Mouse (Mus musculus) neural tube, embryonic 14.5 days (tissue): ENCODE measurements around the gene Snd1. TPM values are rescaled to one million over a fixed set of nuclear protein-coding genes. Genes with fewer than 3 reads are reported as not detected.

ENCODE experiments used
- ATAC-seq: fragments of 200-750 bp; cut with Nextera tagmentation; 2 replicates; pipeline ENCODE4 v1.8.0; 2017; ENCODE audit warnings: low read depth, mild to moderate bottlenecking, moderate TSS enrichment, moderate library complexity
- H3K27ac ChIP-seq: fragments of 300-500 bp; sonication (generic); 2 replicates; pipeline ENCODE4 v1.5.1; 2014; ENCODE audit warnings: low read depth, mild to moderate bottlenecking, control low read depth, low read length, moderate library complexity, mixed read lengths
- H3K27me3 ChIP-seq: fragments of 300-500 bp; sonication (generic); 2 replicates; pipeline ENCODE4 v1.6.1; 2014; ENCODE audit warnings: low read length; ENCODE audit not compliant: control insufficient read depth, insufficient read depth
- H3K36me3 ChIP-seq: fragments of 300-500 bp; sonication (generic); 2 replicates; pipeline ENCODE4 v1.6.1; 2014; ENCODE audit warnings: low read length, mixed read lengths; ENCODE audit not compliant: control insufficient read depth, insufficient read depth
- H3K4me1 ChIP-seq: fragments of 300-500 bp; sonication (generic); 2 replicates; pipeline ENCODE4 v1.6.1; 2014; ENCODE audit warnings: low read length; ENCODE audit not compliant: control insufficient read depth, insufficient read depth
- H3K4me2 ChIP-seq: fragments of 300-500 bp; sonication (generic); 2 replicates; pipeline ENCODE4 v1.6.1; 2014; ENCODE audit warnings: mild to moderate bottlenecking, low read depth, low read length, control low read depth
- H3K4me3 ChIP-seq: fragments of 300-500 bp; sonication (generic); 2 replicates; pipeline ENCODE4 v1.5.1; 2014; ENCODE audit warnings: low read depth, low read length, control low read depth, mixed read lengths
- H3K9ac ChIP-seq: fragments of 300-500 bp; sonication (generic); replicated peaks from 2 replicates; pipeline ENCODE4 v1.6.1; 2014; ENCODE audit warnings: low read depth, mild to moderate bottlenecking, control low read depth, low read length, mixed read lengths
- H3K9me3 ChIP-seq: fragments of 300-500 bp; sonication (generic); 2 replicates; pipeline ENCODE4 v1.6.1; 2016; ENCODE audit warnings: low read length; ENCODE audit not compliant: control insufficient read depth
- WGBS: fragments of 180-500 bp; shearing (Covaris S2); extraction: QIAGEN DNeasy Blood & Tissue Kit; methylation state at CpG from one replicate; pipeline ENCODE4 v1.1.7; 2014; 5-methylcytosine and 5-hydroxymethylcytosine counted together
- polyA plus RNA-seq: library from polyadenylated mRNA; unstranded; fragments of >200 nt; fragmentation: Nextera tagmentation; extraction: Ambion mirVana; gene quantifications from 2 replicates; pipeline ENCODE4 v1.2.1, GENCODE M21; 2014

Gene Snd1
- polyA plus RNA-seq, 1 experiment from 2014 or later: 73.8 TPM

DNA sequence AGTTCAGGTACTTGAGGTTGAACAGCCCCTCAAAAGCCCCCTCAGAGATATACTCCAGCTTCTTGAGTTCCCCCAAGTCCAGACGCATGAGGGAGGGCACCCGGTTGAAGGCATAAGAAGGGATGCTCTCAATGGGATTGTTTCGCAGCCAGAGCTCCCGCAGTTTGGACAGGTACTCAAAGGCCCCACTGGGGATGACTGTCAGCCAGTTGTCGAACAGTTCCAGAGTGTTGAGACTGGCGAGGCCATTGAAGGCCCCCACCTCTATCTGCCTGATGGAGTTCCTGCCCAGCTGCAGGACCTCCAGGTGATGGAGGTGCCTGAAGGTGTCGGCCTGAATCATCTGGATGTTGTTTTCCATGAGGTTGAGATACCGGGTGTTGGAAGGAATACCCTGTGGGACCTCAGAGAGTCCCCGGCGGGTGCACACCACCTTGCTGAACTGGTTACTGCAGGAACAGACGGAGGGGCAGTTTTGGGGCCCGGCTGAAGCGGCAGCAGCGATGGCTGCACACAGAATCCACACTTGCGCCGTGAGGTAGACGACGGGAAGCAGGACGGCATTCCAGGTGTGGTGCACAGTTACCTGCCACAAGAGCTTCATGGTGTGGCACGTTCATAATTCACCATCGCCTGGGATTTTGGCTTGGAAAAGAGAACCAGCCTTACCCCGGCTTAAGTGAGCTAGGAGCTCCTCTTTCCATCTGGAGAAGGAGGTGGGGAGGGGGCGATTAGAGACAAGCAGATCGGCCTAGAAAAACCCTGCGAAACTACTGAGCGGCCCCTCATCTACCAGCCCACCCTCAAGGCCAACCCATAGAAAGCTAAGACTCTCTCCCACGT is 356.3 kb downstream of the Snd1 start, which contains the start of gene Lrrc4:
TSS of gene Lrrc4 (minus strand) at position 737 of the 843 bp plus-strand sequence.
- ATAC-seq: no peak; the same call in 1 of the 2 replicates
- Histone ChIP-seq H3K27ac (peak within 1 kb of the TSS; percentile 97), H3K4me3 (peak within 1 kb of the TSS; percentile 82), H3K9ac (peak within 1 kb of the TSS; percentile 98), H3K36me3 (no peaks in the 10 kb centered on the region), H3K4me2 (peak within 1 kb of the TSS; percentile 92), H3K27me3 (peaks cover 3% of the 10 kb centered on the region; the same call in 1 of the 2 replicates), H3K9me3 (no peaks in the 10 kb centered on the region), H3K4me1 (peaks cover 45% of the 10 kb centered on the region)
- WGBS: 13% methylated on average over 27 of the region's 27 CpGs

DNA sequence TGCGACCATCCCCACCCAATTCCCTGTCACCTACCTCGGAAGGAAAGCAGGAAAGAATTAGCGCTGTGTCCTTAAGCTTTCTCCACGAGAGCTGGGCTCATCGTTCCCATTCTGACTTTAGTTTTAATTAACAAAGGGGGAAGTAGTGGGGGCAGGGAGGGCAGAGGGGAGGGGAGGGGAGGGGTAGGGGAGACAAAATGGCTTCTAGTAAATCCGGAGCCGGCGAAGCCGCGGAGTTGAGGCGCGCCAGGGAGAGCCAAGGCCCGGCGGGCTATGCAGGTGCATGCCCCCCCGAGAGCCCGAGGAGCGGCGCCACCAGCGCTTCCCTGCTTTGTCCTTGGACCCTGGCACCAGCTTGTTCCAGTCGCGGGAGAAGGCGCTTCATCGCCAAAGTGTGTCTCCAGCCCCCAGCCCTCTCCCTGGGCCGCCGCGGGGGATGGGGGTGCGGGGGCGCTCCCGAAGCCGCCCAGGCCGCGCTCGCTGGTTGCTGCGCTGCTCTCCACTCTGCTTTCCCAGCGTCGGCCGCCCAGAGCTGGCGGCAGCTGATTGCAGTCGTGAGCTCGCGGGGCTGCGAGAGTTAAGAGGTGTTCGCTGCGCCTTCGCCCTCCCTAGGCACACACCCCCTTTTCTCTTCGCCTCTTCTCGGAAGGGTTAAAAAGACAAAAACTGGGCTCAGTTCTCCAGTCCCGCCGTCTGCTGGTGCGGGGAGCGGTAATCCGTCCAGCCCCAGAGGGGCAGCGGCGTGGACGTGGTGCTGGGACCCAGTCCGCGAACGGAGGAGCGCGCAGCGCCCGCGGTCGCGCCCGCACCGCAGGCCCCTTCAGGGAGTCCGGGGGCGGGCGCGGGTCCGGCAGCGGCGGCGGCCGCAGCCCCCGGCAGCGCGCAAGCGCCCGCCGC is 357.2 kb downstream of the Snd1 start:
- ATAC-seq: peak; percentile 47
- H3K4me1 ChIP-seq: peaks cover 37% of the 10 kb centered on the region

DNA sequence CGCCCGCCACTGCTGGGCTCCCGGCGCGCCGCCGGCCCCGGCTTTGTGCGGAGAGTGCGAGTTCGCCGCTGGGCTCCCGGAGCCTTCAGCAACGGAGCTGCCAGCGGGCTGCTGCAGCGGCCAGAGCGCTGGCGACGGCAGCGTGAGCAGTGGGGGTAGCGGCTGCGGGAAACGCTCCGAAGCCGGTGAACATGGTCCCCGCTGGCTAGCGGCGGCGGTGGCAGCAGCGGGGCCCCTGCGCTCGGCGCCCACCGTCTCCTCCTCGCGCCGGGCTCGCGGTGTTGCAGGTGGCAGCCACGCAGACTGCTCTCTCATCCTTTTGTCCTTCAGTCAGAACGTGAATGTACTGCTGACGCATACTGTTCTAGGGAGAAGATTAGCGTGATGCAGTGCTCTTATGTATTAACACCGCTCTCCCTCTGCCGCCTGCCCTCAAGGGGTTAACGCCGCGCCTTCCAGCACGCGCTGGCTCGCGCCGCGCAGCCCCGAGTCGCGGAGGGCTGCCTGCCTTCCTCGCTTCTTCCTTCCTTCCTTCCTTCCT is 357.9 kb downstream of the Snd1 start:
- WGBS: under 1% methylated on average over 58 of the region's 58 CpGs
- H3K4me1 ChIP-seq: peaks cover 30% of the 10 kb centered on the region; the same call in 1 of the 2 replicates

More for the DNA sequence above, 357.2 kb downstream of the Snd1 start:
- peak overlapping the region; percentile 98 for H3K9ac ChIP-seq
- peak overlapping the region; percentile 97 for H3K27ac ChIP-seq
- WGBS: under 1% methylated on average over 72 of the region's 82 CpGs
- H3K4me2 ChIP-seq: peak overlapping the region; percentile 92
- H3K4me3 ChIP-seq: peak overlapping the region; percentile 82
- H3K27me3 ChIP-seq: peaks cover 3% of the 10 kb centered on the region; the same call in 1 of the 2 replicates
- no peaks in the 10 kb centered on the region for H3K9me3 ChIP-seq
- H3K36me3 ChIP-seq: no peaks in the 10 kb centered on the region

DNA sequence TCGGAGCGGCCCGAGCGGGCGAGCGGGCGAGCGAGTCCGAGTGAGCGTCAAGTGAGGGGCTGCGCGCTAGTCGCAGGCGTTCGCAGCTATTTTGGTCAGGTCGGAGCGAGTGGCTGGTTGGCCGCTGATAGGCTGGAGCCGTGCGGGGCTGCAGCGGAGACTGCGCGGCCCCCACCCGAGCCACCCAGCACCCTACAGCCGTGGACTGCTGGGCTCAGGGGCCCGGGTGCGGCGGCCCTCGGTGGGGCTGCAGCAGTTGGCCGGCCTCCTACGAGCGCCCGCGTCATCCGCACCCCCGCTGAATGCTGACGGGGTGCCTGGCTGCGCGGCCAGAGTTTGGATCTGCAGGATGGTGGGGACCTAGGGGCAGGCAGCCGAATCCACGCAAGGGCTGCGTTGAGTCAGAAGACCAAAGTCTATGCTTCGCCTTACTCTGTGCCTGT is 358.5 kb downstream of the Snd1 start:
- under 1% methylated on average over 35 of the region's 43 CpGs for WGBS
- Histone ChIP-seq H3K9ac (peak overlapping the region; percentile 98), H3K27ac (peak overlapping the region; percentile 97)

More for the DNA sequence above, 357.9 kb downstream of the Snd1 start:
- peak; percentile 79 for ATAC-seq
- no peaks in the 10 kb centered on the region for H3K36me3 ChIP-seq
- H3K9me3 ChIP-seq: no peaks in the 10 kb centered on the region
- H3K4me2 ChIP-seq: peak overlapping the region; percentile 92
- peaks cover 3% of the 10 kb centered on the region; the same call in 1 of the 2 replicates for H3K27me3 ChIP-seq
- H3K27ac ChIP-seq: peak overlapping the region; percentile 97
- H3K9ac ChIP-seq: peak overlapping the region; percentile 98
- H3K4me3 ChIP-seq: peak overlapping the region; percentile 82

DNA sequence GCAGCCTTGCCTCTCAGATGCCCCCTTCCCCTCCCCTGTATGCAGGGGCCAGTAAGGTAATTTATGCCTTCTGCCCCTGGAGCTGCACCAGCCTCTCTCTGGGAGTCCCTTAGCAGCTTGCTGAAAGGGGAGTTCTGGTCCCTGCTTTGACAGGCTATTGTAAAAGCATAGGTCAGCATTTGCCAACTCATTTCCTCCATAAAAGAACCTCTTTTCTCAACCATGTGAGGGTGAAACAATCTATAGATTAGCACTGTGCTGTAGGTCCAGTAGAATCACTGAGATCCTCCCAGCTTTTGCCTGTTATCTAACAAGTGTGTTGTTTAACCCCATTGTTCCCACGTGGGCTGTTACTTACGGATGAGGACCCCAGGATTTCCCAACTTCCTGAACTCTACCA is 359.1 kb downstream of the Snd1 start:
- peak overlapping the region; percentile 92 for H3K4me2 ChIP-seq
- peak overlapping the region; percentile 98; the same call in 1 of the 2 replicates for H3K9ac ChIP-seq
- no peak for ATAC-seq
- WGBS: 9% methylated on average over 2 of the region's 2 CpGs
- peaks cover 25% of the 10 kb centered on the region; the same call in 1 of the 2 replicates for H3K4me1 ChIP-seq
- H3K9me3 ChIP-seq: no peaks in the 10 kb centered on the region
- no peaks in the 10 kb centered on the region for H3K36me3 ChIP-seq
- H3K4me3 ChIP-seq: peak overlapping the region; percentile 82
- H3K27me3 ChIP-seq: peaks cover 3% of the 10 kb centered on the region; the same call in 1 of the 2 replicates
- no peak overlapping the region for H3K27ac ChIP-seq

More for the DNA sequence above, 358.5 kb downstream of the Snd1 start:
- Histone ChIP-seq H3K9me3 (no peaks in the 10 kb centered on the region), H3K27me3 (peaks cover 3% of the 10 kb centered on the region; the same call in 1 of the 2 replicates), H3K4me3 (peak overlapping the region; percentile 82), H3K36me3 (no peaks in the 10 kb centered on the region), H3K4me2 (peak overlapping the region; percentile 92), H3K4me1 (peaks cover 25% of the 10 kb centered on the region; the same call in 1 of the 2 replicates)
- peak; percentile 77 for ATAC-seq

GRCm38 (mm10) chr6:28836600-28836999 is 361.7 kb downstream of the Snd1 start:
- Histone ChIP-seq H3K36me3 (no peaks in the 10 kb centered on the region), H3K9ac (no peak overlapping the region)

GRCm38 (mm10) chr6:28841569-28841968 is 366.6 kb downstream of the Snd1 start:
- WGBS: 73% methylated on average over 3 of the region's 3 CpGs
- no peak overlapping the region for H3K27ac ChIP-seq
- no peak for ATAC-seq

More at GRCm38 (mm10) chr6:28836600-28836999, 361.7 kb downstream of the Snd1 start:
- no peaks in the 10 kb centered on the region for H3K9me3 ChIP-seq
- peaks cover 3% of the 10 kb centered on the region; the same call in 1 of the 2 replicates for H3K27me3 ChIP-seq
- H3K27ac ChIP-seq: no peak overlapping the region
- peaks cover 7% of the 10 kb centered on the region; the same call in 1 of the 2 replicates for H3K4me1 ChIP-seq
- no peak overlapping the region for H3K4me3 ChIP-seq
- H3K4me2 ChIP-seq: no peak overlapping the region
- no peak for ATAC-seq

More at GRCm38 (mm10) chr6:28841569-28841968, 366.6 kb downstream of the Snd1 start:
- Histone ChIP-seq H3K27me3 (no peaks in the 10 kb centered on the region), H3K9ac (no peak overlapping the region), H3K9me3 (no peaks in the 10 kb centered on the region), H3K36me3 (no peaks in the 10 kb centered on the region), H3K4me1 (0 out of 2 replicates have a peak, but pooled peaks cover 9% of the 10 kb centered on the region), H3K4me3 (no peak overlapping the region), H3K4me2 (no peak overlapping the region)
